Mouse (Mus musculus) small intestine, adult 2 months (tissue): ENCODE measurements around the gene Meiob.

ENCODE experiments used
- CTCF ChIP-seq: fragments of 200-500 bp; IDR thresholded peaks from 2 replicates; pipeline ENCODE4 v1.5.1; 2012; ENCODE audit warnings: low read depth, mild to moderate bottlenecking, control low read depth, inconsistent platforms, low read length, moderate library complexity, mixed read lengths; ENCODE audit not compliant: insufficient replicate concordance, insufficient read length; ENCODE audit errors: extremely low read depth
- POLR2A ChIP-seq: fragments of 200-500 bp; IDR thresholded peaks from 2 replicates; pipeline ENCODE4 v1.6.1; 2012; ENCODE audit warnings: low read depth, mild to moderate bottlenecking, control low read depth, inconsistent platforms, low read length, moderate library complexity

- no peak for TF ChIP-seq POLR2A
- no peak for TF ChIP-seq CTCF
Observed at GRCm38 (mm10) chr17:24794791-24795190, 9.3 kb upstream of the Meiob start.
